Mouse (Mus musculus) urinary bladder, adult 18-20 months (tissue): ENCODE data around the gene Sbk2.

Experiments
- DNase-seq, 2 experiments: peaks; one replicate each; pipeline ENCODE4 v3.0.0; 2022; ENCODE audit warnings: low spot score in 2 of 2, mixed read lengths in 2 of 2

Gene Sbk2

GRCm38 (mm10) chr7:4922508-4922907 is 41.7 kb downstream of the Sbk2 start:
- DNase-seq = no peak

DNA sequence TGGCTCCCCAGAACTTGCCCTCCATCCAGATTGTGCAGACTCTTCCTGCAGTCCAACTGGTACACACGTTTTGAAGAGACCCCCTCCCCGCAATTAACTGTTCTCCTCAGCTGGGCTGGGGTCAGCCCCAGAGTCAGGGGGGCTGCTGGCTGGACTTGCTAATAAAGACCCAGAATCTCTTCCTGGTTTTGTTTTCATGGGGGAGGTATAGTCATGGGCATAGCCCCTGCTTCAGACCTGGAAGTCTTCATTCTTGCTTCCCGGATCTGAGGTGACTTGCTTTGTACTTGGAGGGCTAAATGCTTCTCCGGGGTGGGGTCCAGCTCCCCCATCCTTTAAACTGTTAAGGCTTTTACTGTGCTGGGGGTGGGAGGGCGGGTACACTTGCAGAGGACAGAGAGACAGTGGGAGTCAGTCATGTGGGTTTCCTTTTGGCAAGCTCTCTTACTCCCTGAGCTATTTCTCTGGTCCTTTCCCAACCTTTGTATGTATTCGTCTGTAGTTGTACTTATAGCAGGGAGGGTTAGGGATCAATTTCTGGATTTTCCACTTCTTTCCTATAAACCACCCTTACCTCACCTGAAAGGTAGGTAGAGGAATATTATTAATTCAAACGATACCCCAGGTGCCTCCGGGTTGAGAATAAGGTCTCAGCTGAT is 42.3 kb downstream of the Sbk2 start, which contains the start of gene Nat14:
Gene Nat14, plus strand, starts transcription at position 205 of the 659 bp plus-strand sequence.
- DNase-seq = no peak

DNA sequence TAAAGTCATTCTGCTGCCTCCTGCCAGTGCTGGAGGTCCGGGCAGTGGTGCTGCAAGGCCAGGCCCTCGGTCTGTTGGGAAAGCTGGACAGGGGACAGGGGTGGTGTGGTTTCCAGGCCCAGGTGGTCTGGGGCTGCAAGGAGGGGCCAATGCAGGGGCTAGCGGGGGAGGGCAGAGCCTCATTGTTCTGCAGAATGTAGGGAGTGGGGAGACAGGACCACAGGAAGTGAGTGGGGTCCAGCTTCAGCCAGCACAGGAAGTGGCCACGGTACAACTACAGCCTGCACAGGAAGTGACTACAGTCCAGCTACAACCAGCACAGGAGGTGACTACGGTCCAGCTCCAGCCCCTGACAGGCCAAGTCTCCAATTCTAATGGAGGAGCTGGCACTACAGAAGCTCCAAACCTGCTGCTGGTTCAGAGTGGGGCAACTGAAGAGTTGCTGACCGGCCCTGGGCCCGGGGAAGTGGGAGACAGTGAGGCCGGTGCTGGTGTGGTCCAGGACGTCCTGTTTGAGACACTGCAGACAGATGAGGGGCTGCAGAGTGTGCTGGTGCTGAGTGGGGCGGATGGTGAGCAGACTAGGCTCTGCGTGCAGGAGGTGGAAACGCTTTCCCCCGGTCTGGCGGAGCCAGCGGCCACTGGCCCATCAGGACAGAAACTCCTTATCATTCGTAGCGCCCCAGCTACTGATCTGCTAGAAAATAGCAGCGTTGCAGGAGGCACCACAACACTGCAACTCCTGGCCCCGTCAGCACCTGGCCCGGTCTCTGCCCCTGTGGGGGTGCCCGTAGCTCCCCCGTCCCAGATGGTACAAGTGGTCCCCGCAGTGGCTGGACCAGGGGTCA is 43.0 kb downstream of the Sbk2 start:
- no peak for DNase-seq

GRCm38 (mm10) chr7:4920496-4920895 is 43.7 kb downstream of the Sbk2 start:
- DNase-seq = no peak

GRCm38 (mm10) chr7:4919971-4920370 is 44.2 kb downstream of the Sbk2 start:
- no peak for DNase-seq

DNA sequence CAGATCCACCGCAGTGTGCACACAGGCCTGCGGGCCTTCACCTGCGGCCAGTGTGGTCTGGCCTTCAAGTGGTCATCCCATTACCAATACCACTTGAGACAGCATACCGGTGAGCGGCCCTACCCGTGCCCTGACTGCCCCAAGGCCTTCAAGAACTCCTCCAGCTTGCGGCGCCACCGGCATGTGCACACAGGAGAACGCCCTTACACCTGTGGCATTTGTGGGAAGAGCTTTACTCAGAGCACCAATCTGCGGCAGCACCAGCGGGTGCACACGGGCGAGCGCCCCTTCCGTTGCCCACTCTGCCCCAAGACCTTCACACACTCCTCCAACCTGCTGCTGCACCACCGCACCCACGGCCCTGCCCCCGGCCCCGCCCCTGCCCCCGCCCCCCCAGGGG is 45.1 kb downstream of the Sbk2 start:
- DNase-seq = no peak

- DNase-seq = no peak
Measured at GRCm38 (mm10) chr7:4918681-4919080, 45.5 kb downstream of the Sbk2 start.

DNA sequence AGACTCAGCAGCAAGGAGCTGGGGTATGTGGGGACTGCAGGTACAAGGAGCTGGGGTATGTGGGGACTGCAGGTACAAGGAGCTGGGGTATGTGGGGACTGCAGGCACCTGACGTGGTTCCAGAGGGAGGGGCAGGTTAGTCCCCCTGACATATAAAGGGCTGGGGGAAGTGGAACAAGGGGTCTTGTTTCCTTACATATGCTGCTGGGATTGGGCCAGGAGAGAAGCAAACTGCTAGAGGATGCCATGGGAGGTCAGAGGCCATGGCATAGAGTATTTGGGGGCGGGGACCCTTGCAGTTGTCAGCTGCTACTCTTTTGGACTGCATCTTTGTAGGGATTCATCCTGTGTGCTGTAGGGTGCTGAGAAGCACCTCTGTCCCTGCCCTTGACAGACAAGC is 46.7 kb downstream of the Sbk2 start:
- DNase-seq = no peak

GRCm38 (mm10) chr7:4915669-4916416 is 48.4 kb downstream of the Sbk2 start:
- DNase-seq = no peak

- DNase-seq = peak; percentile 87 to 97
Measured at GRCm38 (mm10) chr7:4915007-4915665, 49.1 kb downstream of the Sbk2 start, which contains the start of gene Zfp628. Zfp628 (plus strand) TSS chr7:4915217.

DNA sequence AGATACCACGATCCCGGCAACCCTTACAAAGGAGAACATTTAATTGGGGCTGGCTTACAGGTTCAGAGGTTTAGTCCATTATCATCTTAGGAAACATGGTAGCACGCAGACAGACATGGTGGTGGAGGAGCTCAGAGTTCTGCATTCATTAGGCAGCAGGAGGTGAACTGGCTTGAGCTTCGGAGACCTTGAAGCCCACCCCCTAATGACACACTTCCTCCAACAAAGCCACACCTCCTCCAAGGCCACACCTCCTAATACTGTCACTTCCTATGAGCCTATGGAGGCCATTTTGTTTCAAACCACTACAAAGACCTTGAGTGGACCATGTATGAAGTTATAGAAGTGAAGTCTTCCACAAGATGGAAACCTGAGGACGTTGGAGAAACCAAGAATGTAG is 52.0 kb downstream of the Sbk2 start:
- DNase-seq = no peak

DNA sequence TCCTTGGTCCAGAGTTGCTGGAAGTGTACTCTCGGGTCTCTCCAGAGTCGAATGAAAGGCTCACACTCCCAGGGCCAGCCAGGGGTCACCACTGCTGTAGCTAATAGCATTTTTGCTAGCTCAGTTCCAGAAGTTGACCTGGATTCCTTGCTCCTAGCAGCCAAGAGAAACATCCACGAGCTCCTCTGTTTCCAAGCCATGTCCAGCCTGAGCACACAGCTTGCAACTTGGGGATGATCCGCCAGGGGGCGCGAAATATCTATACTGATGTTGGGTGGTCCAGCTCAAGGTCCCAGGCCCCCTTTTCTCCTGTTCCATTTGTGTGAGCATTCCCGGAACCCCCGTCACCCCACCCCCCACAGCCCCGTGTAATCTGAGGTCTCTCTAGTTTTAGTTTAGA is 52.6 kb downstream of the Sbk2 start:
- no peak for DNase-seq

DNA sequence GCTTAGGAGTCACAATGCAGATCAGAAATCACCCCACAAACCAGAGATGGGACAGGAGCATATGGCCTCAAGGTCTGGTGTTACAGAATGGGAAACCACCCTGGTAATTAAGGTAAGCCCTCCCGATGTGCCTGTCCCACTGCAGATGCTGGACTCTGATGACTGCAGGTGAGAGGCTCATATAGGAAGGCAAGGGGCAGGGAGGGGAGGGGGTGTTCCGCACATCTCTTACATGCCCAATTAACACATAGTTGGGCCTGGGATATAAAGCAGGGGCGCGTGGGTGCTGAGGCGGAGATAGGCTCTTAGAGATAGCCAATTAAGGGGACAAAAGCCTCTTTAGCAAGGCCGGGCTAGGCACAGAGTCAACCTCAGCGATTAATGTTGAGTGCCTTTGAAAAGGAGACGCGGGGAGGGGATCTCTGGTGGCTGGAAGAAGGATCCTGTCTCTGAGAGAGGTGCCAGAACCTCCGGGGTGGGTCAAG is 57.7 kb downstream of the Sbk2 start, which contains the start of gene Gm36210:
Gene Gm36210, minus strand, starts transcription at position 51 of the 485 bp plus-strand sequence.
- DNase-seq = no peak

- no peak for DNase-seq
Measured at GRCm38 (mm10) chr7:4902404-4902803, 61.8 kb downstream of the Sbk2 start.

GRCm38 (mm10) chr7:4901171-4901570 is 63.0 kb downstream of the Sbk2 start:
- no peak for DNase-seq

DNA sequence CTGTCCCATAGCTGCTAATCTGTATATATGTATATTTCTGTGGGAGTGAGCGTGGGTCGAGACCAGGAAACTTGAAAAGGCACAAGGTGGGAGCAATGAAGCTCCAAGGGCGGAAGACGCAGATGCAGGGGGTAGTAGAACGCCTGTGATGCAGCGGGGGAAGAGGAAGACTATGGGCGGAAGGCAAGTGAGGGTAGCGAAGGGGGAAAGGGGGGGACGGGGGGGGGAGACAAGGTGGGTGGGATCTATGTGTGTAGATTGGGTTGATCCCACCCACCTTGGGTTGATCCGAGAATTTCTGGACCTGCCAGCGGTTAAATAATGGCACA is 63.7 kb downstream of the Sbk2 start:
- DNase-seq = no peak

- DNase-seq = no peak
Measured at GRCm38 (mm10) chr7:4899649-4900522, 64.3 kb downstream of the Sbk2 start.

DNA sequence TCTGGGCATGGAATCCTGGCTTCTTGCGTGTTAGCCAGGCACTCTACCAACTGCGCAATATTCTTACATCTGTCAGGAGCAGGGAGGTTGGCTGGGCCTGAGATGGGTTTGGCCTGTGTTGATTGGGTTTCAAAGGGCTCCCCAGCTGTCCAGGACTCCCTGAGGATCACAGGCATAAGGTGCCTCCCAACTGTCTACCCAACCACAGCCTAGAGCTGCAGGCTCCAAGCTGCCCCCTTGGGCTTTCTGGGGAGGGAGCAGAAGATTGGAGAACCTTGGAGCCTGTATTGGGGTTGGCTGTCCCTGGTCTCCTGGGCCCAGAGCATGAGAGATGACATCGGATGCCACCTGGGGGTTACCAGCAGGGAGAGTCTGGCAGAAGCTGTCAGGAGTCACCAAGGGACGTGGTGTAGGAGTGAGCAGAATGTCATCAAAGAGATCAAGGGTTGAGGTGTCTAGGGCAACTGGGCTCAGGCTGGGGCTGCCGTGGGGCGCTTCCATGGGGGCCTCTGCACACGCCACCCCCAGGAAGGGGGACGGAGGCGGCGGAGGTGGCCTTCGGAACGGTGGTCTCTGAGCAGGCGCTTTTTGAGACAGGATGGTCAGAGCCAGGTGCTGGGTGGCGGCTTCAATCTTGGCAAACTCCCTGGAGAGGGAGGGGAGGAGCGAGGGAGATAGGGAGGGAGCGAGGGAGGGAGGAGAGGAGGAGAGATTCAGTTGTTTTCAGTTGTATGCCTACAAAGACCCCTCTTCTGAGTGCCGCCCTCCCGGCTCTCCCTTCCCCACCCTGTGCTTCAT is 65.2 kb downstream of the Sbk2 start:
- no peak for DNase-seq

DNA sequence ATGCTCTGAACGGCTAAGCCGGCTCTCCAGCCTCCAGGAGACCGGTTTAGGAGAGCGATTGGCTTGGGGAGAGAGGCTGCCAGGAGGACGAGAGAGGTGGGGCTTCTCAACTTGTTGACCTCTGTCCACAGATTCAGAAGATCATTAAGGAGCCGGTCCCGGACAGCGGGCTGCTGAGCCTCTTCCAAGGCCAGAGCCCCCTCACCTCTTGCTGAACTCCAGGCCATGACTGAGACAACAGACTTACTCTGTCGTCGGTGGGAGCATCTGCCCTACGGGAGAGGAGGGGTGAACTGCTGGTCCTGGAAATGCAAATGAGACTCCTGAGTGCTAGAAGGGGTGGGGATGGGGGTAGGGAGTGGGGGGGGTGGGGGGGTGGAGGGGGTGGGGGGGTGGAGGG is 69.0 kb downstream of the Sbk2 start:
- no peak for DNase-seq
